In the genomic region with DNA sequence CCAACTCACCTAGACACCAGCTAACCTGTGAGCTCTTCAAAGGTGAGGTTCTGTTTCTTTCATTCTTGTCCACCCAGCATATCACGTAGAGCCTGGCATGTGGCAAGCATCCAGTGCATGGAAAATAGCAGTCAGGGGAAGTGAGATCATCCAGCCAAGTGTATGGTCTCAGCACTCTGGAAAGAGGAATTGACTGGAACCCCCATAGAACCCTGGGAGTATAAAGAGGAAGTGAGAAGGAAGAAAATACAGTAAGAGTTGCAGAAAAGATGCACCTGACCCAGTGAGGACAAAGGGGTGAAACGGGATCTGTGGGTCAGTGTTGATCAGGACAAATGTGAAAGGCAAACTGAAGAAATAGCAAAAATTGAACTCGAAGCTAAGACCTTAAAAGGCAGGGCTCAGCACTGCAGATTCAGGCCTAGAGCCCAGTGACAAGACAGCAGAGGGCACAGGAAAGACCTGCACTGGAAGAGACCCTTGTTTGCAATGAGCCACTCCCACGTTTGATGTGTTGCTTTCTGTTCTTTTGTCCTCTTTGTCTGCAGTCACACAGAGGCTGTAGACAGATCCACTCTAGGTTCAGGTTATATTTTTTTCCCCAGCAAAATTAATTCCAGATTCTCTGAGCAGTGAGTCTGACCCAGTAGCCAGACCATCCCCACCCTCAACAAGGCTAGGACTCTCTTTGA, we compare ENCODE assay signal across 14 mouse cellular contexts.
DNase-seq lines count a peak whose midpoint lies in the region; ATAC-seq and TF ChIP-seq lines count a peak whose summit lies in the region.
"Had no signal": no experiment of that assay in that cellular context is flagged by ENCODE, and none has a peak within 500 bp of the region (broad histone marks: within the 10 kb centered on the region; RNA-seq: fewer than 3 reads in every experiment).

No protein-coding gene starts in this region.

- TF ChIP-seq EP300 in heart, postnatal 0 days (IDR thresholded peaks at IDR 0.05; ENCODE audit: low read depth), result no peak

- ATAC-seq in frontal cortex, adult (ENCODE audit: low TSS enrichment), result peak; percentile 43; the same call in 1 of the 2 replicates
- ATAC-seq in heart, postnatal 0 days (ENCODE audit: insufficient read depth, low read depth), result no peak
- ATAC-seq: activated CD4-positive, CD25-positive, alpha-beta regulatory T cell, adult 4 months had no signal

- H3K27me3 ChIP-seq in heart, postnatal 0 days (ENCODE audit: control insufficient read depth, insufficient read depth, low read length), result no peaks in the 10 kb centered on the region
- no peaks in the 10 kb centered on the region for H3K27me3 ChIP-seq in splenic B cell, adult 2 months (ENCODE audit: control insufficient read depth, insufficient read depth, low read length, poor library complexity, severe bottlenecking)
- H3K27me3 ChIP-seq: embryonic facial prominence, embryonic 15.5 days; hindbrain, embryonic 15.5 days had no signal

- H3K27ac ChIP-seq in heart, postnatal 0 days (ENCODE audit: low read depth), result no peak overlapping the region
- H3K27ac ChIP-seq: embryonic facial prominence, embryonic 15.5 days; hindbrain, embryonic 15.5 days had no signal

- H3K36me3 ChIP-seq in heart, postnatal 0 days (replicated peaks; ENCODE audit: control insufficient read depth, insufficient read depth, low read length), result no peaks in the 10 kb centered on the region
- H3K36me3 ChIP-seq in splenic B cell, adult 2 months (ENCODE audit: control insufficient read depth, insufficient read depth, low read length, poor library complexity, severe bottlenecking), result no peaks in the 10 kb centered on the region
- H3K36me3 ChIP-seq: embryonic facial prominence, embryonic 15.5 days; hindbrain, embryonic 15.5 days had no signal

- DNase-seq in frontal cortex, postnatal 25 days (ENCODE audit: low spot score in 2 of 2), result no peak
- peak; percentile 26 for DNase-seq in lung, postnatal 36 days
- no peak for DNase-seq in lung, adult 2 months
- DNase-seq in heart, postnatal 0 days (ENCODE audit: low spot score), result peak; percentile 17
- peak; percentile 70 for DNase-seq in splenic B cell, adult 2 months (ENCODE audit: low read depth, low spot score)
- DNase-seq in embryo, embryonic 10.5 days (ENCODE audit: low spot score), result no peak
- no peak for DNase-seq in spleen, postnatal 14 days (ENCODE audit: low spot score in 2 of 2)
- DNase-seq: kidney, postnatal 25 days; left cerebral cortex, postnatal 4 days had no signal

- H3K4me1 ChIP-seq in lung, adult 2 months (ENCODE audit: control insufficient read depth, insufficient read depth, low read length), result no peaks in the 10 kb centered on the region
- no peaks in the 10 kb centered on the region for H3K4me1 ChIP-seq in heart, postnatal 0 days (ENCODE audit: control insufficient read depth, insufficient read depth)
- H3K4me1 ChIP-seq: embryonic facial prominence, embryonic 15.5 days; hindbrain, embryonic 15.5 days had no signal

- no peaks in the 10 kb centered on the region for H3K9me3 ChIP-seq in heart, postnatal 0 days (replicated peaks; ENCODE audit: control insufficient read depth, low read length)
- H3K9me3 ChIP-seq: embryonic facial prominence, embryonic 15.5 days; hindbrain, embryonic 15.5 days had no signal

- H3K9ac ChIP-seq in heart, postnatal 0 days (replicated peaks; ENCODE audit: low read depth, low read length), result no peak overlapping the region
- H3K9ac ChIP-seq: embryonic facial prominence, embryonic 15.5 days; hindbrain, embryonic 15.5 days had no signal

- TF ChIP-seq POLR2A in lung, adult 2 months (IDR thresholded peaks at IDR 0.05; ENCODE audit: borderline replicate concordance, extremely low read depth, low read depth, low read length), result no peak

- no peak overlapping the region for H3K4me3 ChIP-seq in lung, adult 2 months (replicated peaks; ENCODE audit: extremely low read depth, low read depth, low read length)
- no peak overlapping the region for H3K4me3 ChIP-seq in heart, postnatal 0 days (ENCODE audit: low read depth, low read length)
- H3K4me3 ChIP-seq: embryonic facial prominence, embryonic 15.5 days; hindbrain, embryonic 15.5 days had no signal

- 41% methylated on average over 4 of the region's 4 CpGs for WGBS in lung, adult 2 months
- 34% methylated on average over 4 of the region's 4 CpGs for WGBS in heart, postnatal 0 days

- no peak for TF ChIP-seq CTCF in lung, adult 2 months (IDR thresholded peaks at IDR 0.05; ENCODE audit: insufficient read depth, low read length)
- TF ChIP-seq CTCF in heart, postnatal 0 days (IDR thresholded peaks at IDR 0.05; ENCODE audit: low read depth), result no peak

- no peak overlapping the region for H3K4me2 ChIP-seq in heart, postnatal 0 days (ENCODE audit: low read depth, low read length)
- H3K4me2 ChIP-seq: embryonic facial prominence, embryonic 15.5 days; hindbrain, embryonic 15.5 days; midbrain, embryonic 11.5 days had no signal

Comparison
In these comparisons a context has a peak if more than half of its experiments do, and no peak if none do; other contexts are left out.
1. DNase-seq: peak in lung, postnatal 36 days (single experiment), heart, postnatal 0 days (single experiment) and splenic B cell, adult 2 months (single experiment); none in frontal cortex, postnatal 25 days (0 of 2), lung, adult 2 months (single experiment), embryo, embryonic 10.5 days (single experiment) and spleen, postnatal 14 days (0 of 2).